Mouse (Mus musculus): ENCODE data around the gene Gmppa. TPM values are rescaled to one million over a fixed set of nuclear protein-coding genes. Genes with fewer than 3 reads are reported as not detected.

Gene Gmppa
- polyA plus RNA-seq, 1 experiment from 2014 or later = 70.7 TPM

GRCm38 (mm10) chr1:75400493-75401115 is 35.1 kb upstream of the Gmppa start:
- no peaks in the 10 kb centered on the region for H3K27me3 ChIP-seq (replicated peaks)
- H3K9ac ChIP-seq = peak overlapping the region; percentile 86
- H3K4me3 ChIP-seq = peak overlapping the region; percentile 50
- H3K27ac ChIP-seq (replicated peaks) = peak overlapping the region; percentile 100
- no peak for ATAC-seq (ENCODE audit: extremely low read depth, insufficient number of reproducible peaks, low FRiP score, low TSS enrichment)
- H3K4me2 ChIP-seq = peak overlapping the region; percentile 75
- WGBS = 20% methylated on average over 6 of the region's 6 CpGs
- H3K36me3 ChIP-seq = peaks cover 71% of the 10 kb centered on the region
- peaks cover 71% of the 10 kb centered on the region for H3K4me1 ChIP-seq
- no peaks in the 10 kb centered on the region for H3K9me3 ChIP-seq

DNA sequence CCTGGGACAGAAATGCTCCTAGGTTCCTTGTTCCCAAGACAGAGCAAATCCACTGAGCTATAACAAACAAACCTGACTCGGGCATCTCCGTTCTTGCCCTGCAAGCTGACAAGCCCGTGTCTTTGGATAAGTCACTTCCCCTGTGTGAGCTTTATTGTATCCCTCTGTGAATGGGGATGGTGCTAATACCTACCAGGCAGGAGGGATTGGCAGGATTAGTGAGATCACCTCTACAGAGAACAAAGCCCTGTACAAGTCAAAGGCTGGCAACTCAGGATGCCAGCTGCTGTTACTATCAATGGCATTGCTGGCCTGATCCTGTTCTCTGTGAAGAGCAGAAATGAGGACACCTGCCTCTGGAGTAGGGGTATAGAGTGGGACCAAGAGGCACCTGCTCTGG is 30.2 kb upstream of the Gmppa start:
- H3K27me3 ChIP-seq (replicated peaks) = no peaks in the 10 kb centered on the region
- H3K27ac ChIP-seq (replicated peaks) = 0 out of 2 replicates have a peak overlapping the region, but pooled peaks have one; percentile 9
- H3K4me2 ChIP-seq = no peak overlapping the region
- H3K9ac ChIP-seq = no peak overlapping the region
- H3K36me3 ChIP-seq = peaks cover 89% of the 10 kb centered on the region
- no peak overlapping the region for H3K4me3 ChIP-seq
- WGBS = 76% methylated on average over 3 of the region's 3 CpGs
- no peaks in the 10 kb centered on the region for H3K9me3 ChIP-seq
- H3K4me1 ChIP-seq = peaks cover 85% of the 10 kb centered on the region
- ATAC-seq (ENCODE audit: extremely low read depth, insufficient number of reproducible peaks, low FRiP score, low TSS enrichment) = no peak

GRCm38 (mm10) chr1:75406173-75406572 is 29.6 kb upstream of the Gmppa start:
- peaks cover 84% of the 10 kb centered on the region for H3K4me1 ChIP-seq
- no peak overlapping the region for H3K4me3 ChIP-seq
- peak overlapping the region; percentile 95 for H3K27ac ChIP-seq (replicated peaks)
- H3K9me3 ChIP-seq = no peaks in the 10 kb centered on the region
- no peak overlapping the region; the same call in 1 of the 2 replicates for H3K9ac ChIP-seq
- H3K4me2 ChIP-seq = no peak overlapping the region
- no peak for ATAC-seq (ENCODE audit: extremely low read depth, insufficient number of reproducible peaks, low FRiP score, low TSS enrichment)
- 90% methylated on average over 15 of the region's 15 CpGs for WGBS
- H3K27me3 ChIP-seq (replicated peaks) = no peaks in the 10 kb centered on the region
- peaks cover 91% of the 10 kb centered on the region for H3K36me3 ChIP-seq

GRCm38 (mm10) chr1:75407056-75407455 is 28.7 kb upstream of the Gmppa start:
- H3K27ac ChIP-seq (replicated peaks) = peak overlapping the region; percentile 95
- peaks cover 91% of the 10 kb centered on the region for H3K36me3 ChIP-seq
- H3K9me3 ChIP-seq = no peaks in the 10 kb centered on the region
- H3K4me1 ChIP-seq = peaks cover 76% of the 10 kb centered on the region
- H3K4me3 ChIP-seq = no peak overlapping the region
- WGBS = 76% methylated on average over 9 of the region's 9 CpGs
- no peak for ATAC-seq (ENCODE audit: extremely low read depth, insufficient number of reproducible peaks, low FRiP score, low TSS enrichment)
- no peaks in the 10 kb centered on the region for H3K27me3 ChIP-seq (replicated peaks)
- peak overlapping the region; percentile 71 for H3K9ac ChIP-seq
- no peak overlapping the region for H3K4me2 ChIP-seq

- H3K9me3 ChIP-seq = no peaks in the 10 kb centered on the region
- peaks cover 91% of the 10 kb centered on the region for H3K36me3 ChIP-seq
- peak overlapping the region; percentile 71; the same call in 1 of the 2 replicates for H3K9ac ChIP-seq
- H3K4me3 ChIP-seq = no peak overlapping the region
- no peak overlapping the region for H3K4me2 ChIP-seq
- H3K4me1 ChIP-seq = peaks cover 73% of the 10 kb centered on the region
- peak overlapping the region; percentile 95 for H3K27ac ChIP-seq (replicated peaks)
- no peaks in the 10 kb centered on the region for H3K27me3 ChIP-seq (replicated peaks)
- 23% methylated on average over 4 of the region's 4 CpGs for WGBS
- peak; percentile 42; the same call in 1 of the 2 replicates for ATAC-seq (ENCODE audit: extremely low read depth, insufficient number of reproducible peaks, low FRiP score, low TSS enrichment)
Observed at GRCm38 (mm10) chr1:75408210-75408609, 27.5 kb upstream of the Gmppa start.

GRCm38 (mm10) chr1:75409950-75410349 is 25.8 kb upstream of the Gmppa start:
- H3K9me3 ChIP-seq = no peaks in the 10 kb centered on the region
- H3K4me2 ChIP-seq = no peak overlapping the region
- ATAC-seq (ENCODE audit: extremely low read depth, insufficient number of reproducible peaks, low FRiP score, low TSS enrichment) = no peak
- peaks cover 89% of the 10 kb centered on the region for H3K36me3 ChIP-seq
- H3K4me3 ChIP-seq = no peak overlapping the region
- H3K4me1 ChIP-seq = peaks cover 66% of the 10 kb centered on the region
- H3K9ac ChIP-seq = peak overlapping the region; percentile 24; the same call in 1 of the 2 replicates
- WGBS = 78% methylated on average over 7 of the region's 7 CpGs
- H3K27me3 ChIP-seq (replicated peaks) = no peaks in the 10 kb centered on the region
- H3K27ac ChIP-seq (replicated peaks) = no peak overlapping the region; the same call in 1 of the 2 replicates

- Histone ChIP-seq H3K9ac (no peak overlapping the region), H3K36me3 (peaks cover 89% of the 10 kb centered on the region), H3K4me2 (no peak overlapping the region), H3K27me3 (replicated peaks) (no peaks in the 10 kb centered on the region), H3K9me3 (no peaks in the 10 kb centered on the region), H3K4me3 (no peak overlapping the region), H3K4me1 (peaks cover 53% of the 10 kb centered on the region), H3K27ac (replicated peaks) (no peak overlapping the region)
- ATAC-seq (ENCODE audit: extremely low read depth, insufficient number of reproducible peaks, low FRiP score, low TSS enrichment) = no peak
- WGBS = 88% methylated on average over 3 of the region's 3 CpGs
Observed at GRCm38 (mm10) chr1:75412196-75412595, 23.5 kb upstream of the Gmppa start.

DNA sequence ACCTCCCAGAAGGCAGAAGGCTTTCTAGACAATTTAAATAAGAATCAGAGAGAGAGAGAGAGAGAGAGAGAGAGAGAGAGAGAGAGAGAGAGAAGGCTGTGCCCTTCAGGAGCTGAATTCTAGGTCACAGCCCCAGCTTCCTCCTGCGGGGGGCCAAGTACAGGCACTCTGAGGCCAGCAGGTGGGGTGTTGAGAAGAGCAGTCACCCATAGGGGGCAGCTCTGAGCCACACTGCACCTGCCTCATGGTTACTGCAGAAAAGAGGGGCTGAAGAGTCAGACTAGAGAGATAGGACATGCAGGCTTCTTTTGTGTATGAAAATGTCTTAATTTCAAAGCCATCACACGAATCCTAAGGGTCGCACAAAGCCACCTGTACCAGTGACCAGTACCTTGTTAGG is 22.0 kb upstream of the Gmppa start:
- H3K9me3 ChIP-seq = no peaks in the 10 kb centered on the region
- no peak for ATAC-seq (ENCODE audit: extremely low read depth, insufficient number of reproducible peaks, low FRiP score, low TSS enrichment)
- H3K4me2 ChIP-seq = no peak overlapping the region
- H3K9ac ChIP-seq = 0 out of 2 replicates have a peak overlapping the region, but pooled peaks have one; percentile 61
- WGBS = 51% methylated on average over 3 of the region's 3 CpGs
- peaks cover 38% of the 10 kb centered on the region for H3K4me1 ChIP-seq
- peaks cover 94% of the 10 kb centered on the region for H3K36me3 ChIP-seq
- H3K27me3 ChIP-seq (replicated peaks) = no peaks in the 10 kb centered on the region
- H3K4me3 ChIP-seq = no peak overlapping the region
- H3K27ac ChIP-seq (replicated peaks) = peak overlapping the region; percentile 59

DNA sequence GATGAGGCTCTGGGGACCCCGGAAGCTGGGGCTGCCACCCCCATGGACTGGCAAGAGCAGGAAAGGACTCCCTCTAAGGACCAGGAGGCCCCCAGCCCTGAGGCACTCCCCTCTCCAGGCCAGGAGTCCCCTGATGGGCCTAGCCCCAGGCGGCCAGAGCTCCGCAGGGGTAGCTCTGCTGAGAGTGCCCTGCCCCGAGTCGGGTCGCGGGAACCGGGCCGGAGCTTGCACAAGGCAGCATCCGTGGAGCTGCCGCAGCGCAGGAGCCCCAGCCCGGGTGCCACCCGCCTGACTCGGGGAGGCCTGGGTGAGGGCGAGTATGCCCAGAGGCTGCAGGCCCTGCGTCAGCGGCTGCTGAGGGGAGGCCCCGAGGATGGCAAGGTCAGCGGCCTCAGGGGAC is 13.9 kb upstream of the Gmppa start:
- ATAC-seq (ENCODE audit: extremely low read depth, insufficient number of reproducible peaks, low FRiP score, low TSS enrichment) = no peak
- Histone ChIP-seq H3K4me1 (peaks cover 34% of the 10 kb centered on the region), H3K36me3 (peaks cover 86% of the 10 kb centered on the region), H3K4me2 (peak overlapping the region; percentile 65; the same call in 1 of the 2 replicates), H3K9ac (peak overlapping the region; percentile 76), H3K9me3 (no peaks in the 10 kb centered on the region), H3K27ac (replicated peaks) (no peak overlapping the region), H3K27me3 (replicated peaks) (peaks cover 53% of the 10 kb centered on the region), H3K4me3 (0 out of 2 replicates have a peak overlapping the region, but pooled peaks have one; percentile 38)
- WGBS = 23% methylated on average over 20 of the region's 20 CpGs

DNA sequence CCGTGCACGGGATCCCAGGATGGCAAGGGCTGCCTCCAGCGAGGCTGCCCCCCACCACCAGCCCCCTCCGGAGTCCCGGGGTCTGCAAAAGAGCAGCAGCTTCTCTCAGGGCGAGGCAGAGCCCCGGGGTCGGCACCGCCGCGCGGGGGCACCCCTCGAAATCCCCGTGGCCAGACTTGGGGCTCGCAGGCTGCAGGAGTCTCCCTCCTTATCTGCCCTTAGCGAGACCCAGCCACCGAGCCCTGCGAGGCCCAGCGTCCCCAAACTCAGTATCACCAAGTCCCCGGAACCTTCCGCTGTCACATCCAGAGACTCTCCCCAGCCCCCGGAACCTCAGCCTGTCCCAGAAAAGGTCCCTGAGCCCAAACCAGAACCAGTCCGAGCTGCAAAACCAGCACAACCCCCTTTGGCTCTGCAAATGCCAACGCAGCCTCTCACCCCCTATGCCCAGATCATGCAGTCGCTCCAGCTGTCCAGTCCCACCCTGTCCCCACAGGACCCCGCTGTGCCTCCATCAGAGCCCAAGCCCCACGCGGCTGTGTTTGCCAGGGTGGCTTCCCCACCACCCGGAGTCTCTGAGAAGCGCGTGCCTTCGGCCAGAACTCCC is 13.4 kb upstream of the Gmppa start:
- no peak for ATAC-seq (ENCODE audit: extremely low read depth, insufficient number of reproducible peaks, low FRiP score, low TSS enrichment)
- no peak overlapping the region for H3K27ac ChIP-seq (replicated peaks)
- H3K9me3 ChIP-seq = no peaks in the 10 kb centered on the region
- 16% methylated on average over 32 of the region's 32 CpGs for WGBS
- H3K4me2 ChIP-seq = peak overlapping the region; percentile 65
- H3K4me1 ChIP-seq = peaks cover 38% of the 10 kb centered on the region
- peaks cover 53% of the 10 kb centered on the region for H3K27me3 ChIP-seq (replicated peaks)
- peaks cover 87% of the 10 kb centered on the region for H3K36me3 ChIP-seq
- H3K4me3 ChIP-seq = peak overlapping the region; percentile 38
- H3K9ac ChIP-seq = peak overlapping the region; percentile 76

DNA sequence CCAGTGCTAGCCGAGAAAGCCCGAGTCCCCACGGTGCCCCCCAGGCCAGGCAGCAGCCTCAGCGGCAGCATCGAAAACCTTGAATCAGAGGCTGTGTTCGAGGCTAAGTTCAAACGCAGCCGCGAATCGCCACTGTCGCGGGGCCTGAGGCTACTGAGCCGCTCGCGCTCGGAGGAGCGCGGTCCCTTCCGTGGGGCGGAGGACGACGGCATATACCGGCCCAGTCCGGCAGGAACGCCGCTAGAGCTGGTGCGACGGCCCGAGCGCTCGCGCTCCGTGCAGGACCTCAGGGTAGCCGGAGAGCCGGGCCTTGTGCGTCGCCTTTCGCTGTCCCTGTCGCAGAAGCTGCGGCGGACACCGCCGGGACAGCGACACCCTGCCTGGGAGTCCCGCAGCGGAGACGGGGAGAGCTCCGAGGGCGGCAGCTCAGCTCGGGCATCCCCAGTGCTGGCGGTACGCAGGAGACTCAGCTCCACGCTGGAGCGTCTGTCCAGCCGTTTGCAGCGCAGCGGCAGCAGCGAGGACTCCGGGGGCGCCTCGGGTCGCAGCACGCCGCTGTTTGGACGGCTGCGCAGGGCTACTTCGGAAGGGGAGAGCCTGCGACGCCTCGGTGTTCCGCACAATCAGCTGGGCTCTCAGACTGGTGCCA is 12.8 kb upstream of the Gmppa start:
- peak overlapping the region; percentile 65 for H3K4me2 ChIP-seq
- WGBS = 7% methylated on average over 71 of the region's 71 CpGs
- no peak overlapping the region for H3K27ac ChIP-seq (replicated peaks)
- H3K4me1 ChIP-seq = peaks cover 38% of the 10 kb centered on the region
- ATAC-seq (ENCODE audit: extremely low read depth, insufficient number of reproducible peaks, low FRiP score, low TSS enrichment) = no peak
- peak overlapping the region; percentile 38 for H3K4me3 ChIP-seq
- peaks cover 87% of the 10 kb centered on the region for H3K36me3 ChIP-seq
- H3K9me3 ChIP-seq = no peaks in the 10 kb centered on the region
- H3K27me3 ChIP-seq (replicated peaks) = peaks cover 53% of the 10 kb centered on the region
- H3K9ac ChIP-seq = peak overlapping the region; percentile 76

All from heart, embryonic 13.5 days (tissue).